Mouse (Mus musculus) kidney, embryonic 15.5 days (tissue): Measurements from ENCODE around the gene Msrb3. TPM values are rescaled to one million over a fixed set of nuclear protein-coding genes. Genes with fewer than 3 reads are reported as not detected.

ENCODE experiments used
- ATAC-seq: fragments of 200-750 bp; cut with Nextera tagmentation; replicated peaks from 2 replicates; pipeline ENCODE4 v1.8.0; 2017; ENCODE audit warnings: moderate TSS enrichment; ENCODE audit not compliant: low FRiP score
- H3K27ac ChIP-seq: fragments of 300-500 bp; sonication (generic); 2 replicates; pipeline ENCODE4 v1.5.1; 2015; ENCODE audit warnings: mild to moderate bottlenecking, inconsistent platforms
- H3K27me3 ChIP-seq: fragments of 300-500 bp; sonication (generic); 2 replicates; pipeline ENCODE4 v1.6.1; 2015; ENCODE audit warnings: inconsistent platforms
- H3K36me3 ChIP-seq: fragments of 300-500 bp; sonication (generic); 2 replicates; pipeline ENCODE4 v1.6.1; 2015; ENCODE audit warnings: inconsistent platforms
- H3K4me1 ChIP-seq: fragments of 300-500 bp; sonication (generic); 2 replicates; pipeline ENCODE4 v1.6.1; 2015; ENCODE audit warnings: inconsistent platforms
- H3K4me2 ChIP-seq: fragments of 300-500 bp; sonication (generic); 2 replicates; pipeline ENCODE4 v1.6.1; 2015; ENCODE audit warnings: moderate library complexity, mild to moderate bottlenecking, inconsistent platforms
- H3K4me3 ChIP-seq: fragments of 300-500 bp; sonication (generic); replicated peaks from 2 replicates; pipeline ENCODE4 v1.5.1; 2015; ENCODE audit warnings: mild to moderate bottlenecking, inconsistent platforms
- H3K9ac ChIP-seq: fragments of 300-500 bp; sonication (generic); 2 replicates; pipeline ENCODE4 v1.6.1; 2015; ENCODE audit warnings: mild to moderate bottlenecking, inconsistent platforms
- H3K9me3 ChIP-seq: fragments of 300-500 bp; sonication (generic); replicated peaks from 2 replicates; pipeline ENCODE4 v1.6.1; 2016; ENCODE audit warnings: inconsistent platforms
- WGBS: fragments of 180-500 bp; shearing (Covaris S2); methylation state at CpG from one replicate; pipeline ENCODE4 v1.1.7; 2015; ENCODE audit warnings: mixed read lengths; 5-methylcytosine and 5-hydroxymethylcytosine counted together
- polyA plus RNA-seq: library from polyadenylated mRNA; unstranded; fragments of >200 nt; fragmentation: Nextera tagmentation; extraction: Ambion mirVana; gene quantifications from 2 replicates; pipeline ENCODE4 v1.2.1, GENCODE M21; 2015

Msrb3 gene
- polyA plus RNA-seq, 1 experiment from 2014 or later = 8.5 TPM

DNA sequence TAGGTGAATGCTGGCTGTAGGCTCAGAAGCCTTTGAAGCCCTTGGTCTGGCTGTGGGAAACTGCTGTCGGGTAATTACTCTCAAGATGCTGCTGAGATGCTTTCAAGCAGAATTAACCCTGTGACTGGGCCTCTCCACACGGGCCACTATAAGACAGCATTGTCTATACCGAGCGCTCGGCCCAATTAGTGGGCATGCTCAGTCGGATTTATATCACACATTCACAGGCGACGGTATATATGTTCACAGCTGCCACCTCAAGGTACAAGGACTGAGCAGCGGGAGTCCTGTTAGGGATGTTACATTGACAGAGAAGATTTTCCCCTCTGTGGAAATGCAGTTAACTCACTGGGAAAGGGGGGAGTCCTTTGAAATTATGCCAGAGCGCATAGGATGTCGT is 73.3 kb downstream of the Msrb3 start:
- H3K4me3 ChIP-seq = no peak overlapping the region
- no peak overlapping the region for H3K9ac ChIP-seq
- ATAC-seq = no peak
- H3K36me3 ChIP-seq = no peaks in the 10 kb centered on the region
- H3K9me3 ChIP-seq = no peaks in the 10 kb centered on the region
- no peak overlapping the region for H3K27ac ChIP-seq
- 60% methylated on average over 11 of the region's 11 CpGs for WGBS
- H3K4me1 ChIP-seq = peaks cover 13% of the 10 kb centered on the region
- H3K27me3 ChIP-seq = no peaks in the 10 kb centered on the region
- H3K4me2 ChIP-seq = no peak overlapping the region

GRCm38 (mm10) chr10:120821491-120822358 is 77.2 kb downstream of the Msrb3 start:
- WGBS = 20% methylated on average over 20 of the region's 20 CpGs
- H3K4me1 ChIP-seq = peaks cover 13% of the 10 kb centered on the region
- H3K4me2 ChIP-seq = peak overlapping the region; percentile 45
- no peak overlapping the region for H3K9ac ChIP-seq
- H3K4me3 ChIP-seq = 0 out of 2 replicates have a peak overlapping the region, but pooled peaks have one; percentile 8
- H3K27me3 ChIP-seq = no peaks in the 10 kb centered on the region
- H3K36me3 ChIP-seq = no peaks in the 10 kb centered on the region
- H3K27ac ChIP-seq = peak overlapping the region; percentile 41; the same call in 1 of the 2 replicates
- no peaks in the 10 kb centered on the region for H3K9me3 ChIP-seq
- peak; percentile 60; the same call in 1 of the 2 replicates for ATAC-seq

- Histone ChIP-seq H3K9me3 (no peaks in the 10 kb centered on the region), H3K4me1 (peaks cover 13% of the 10 kb centered on the region), H3K36me3 (no peaks in the 10 kb centered on the region), H3K4me2 (no peak overlapping the region), H3K27ac (no peak overlapping the region), H3K4me3 (no peak overlapping the region), H3K27me3 (no peaks in the 10 kb centered on the region), H3K9ac (no peak overlapping the region)
- 59% methylated on average over 12 of the region's 12 CpGs for WGBS
- no peak for ATAC-seq
Measured at GRCm38 (mm10) chr10:120820781-120821300, 78.1 kb downstream of the Msrb3 start.

DNA sequence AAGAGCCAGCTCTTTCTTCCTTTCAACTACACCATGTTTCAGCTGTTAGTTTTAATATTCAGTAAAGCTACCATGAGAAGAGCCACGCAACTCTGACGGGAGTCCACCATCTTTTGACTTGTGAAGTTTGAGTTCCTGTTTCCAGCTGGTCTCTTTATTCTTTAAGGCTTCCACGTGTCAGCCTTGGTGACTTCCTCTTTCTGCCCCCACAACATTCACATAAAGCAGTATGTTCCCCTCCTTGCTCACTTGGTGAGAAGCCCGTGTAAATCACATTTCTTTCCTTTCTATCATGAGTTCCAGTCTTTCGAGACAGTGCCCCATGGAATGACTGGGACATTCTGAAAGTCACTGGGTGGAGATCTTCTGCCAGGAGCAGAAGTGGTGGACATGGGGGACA is 83.6 kb downstream of the Msrb3 start:
- 67% methylated on average over 5 of the region's 5 CpGs for WGBS
- Histone ChIP-seq H3K4me1 (peaks cover 20% of the 10 kb centered on the region), H3K9ac (no peak overlapping the region), H3K9me3 (no peaks in the 10 kb centered on the region), H3K27me3 (no peaks in the 10 kb centered on the region), H3K27ac (no peak overlapping the region), H3K36me3 (no peaks in the 10 kb centered on the region), H3K4me3 (no peak overlapping the region), H3K4me2 (no peak overlapping the region)
- no peak for ATAC-seq

DNA sequence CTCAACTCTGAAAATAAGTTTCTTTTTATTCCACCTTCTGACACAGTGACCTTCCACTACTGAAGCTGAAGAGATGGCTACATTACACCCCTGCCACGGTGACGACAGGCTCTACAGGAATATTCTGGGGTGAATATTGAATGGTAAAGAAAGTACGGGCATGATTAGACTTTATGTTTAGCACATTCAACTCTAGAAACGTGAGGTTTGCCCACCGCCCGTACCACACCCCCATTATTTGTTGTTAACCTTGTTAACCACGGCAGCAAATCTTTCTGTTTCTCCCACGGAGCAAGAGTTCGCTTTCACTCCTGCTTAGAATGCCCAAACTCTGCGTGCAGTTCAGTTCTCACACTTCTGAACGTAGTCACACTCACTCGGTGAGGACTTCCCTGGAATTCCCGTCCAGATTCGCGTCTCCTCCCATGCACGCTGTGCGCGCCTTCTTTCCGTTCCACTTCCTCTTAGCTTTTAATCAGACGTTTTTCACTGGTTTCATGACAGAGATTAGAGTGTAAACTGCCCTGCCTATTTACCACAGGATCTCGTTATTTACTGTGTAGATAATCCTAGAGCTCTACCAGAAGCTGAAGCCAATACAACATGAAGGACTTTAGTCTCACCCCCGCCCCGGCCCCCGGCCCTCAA is 87.0 kb downstream of the Msrb3 start:
- H3K4me2 ChIP-seq = peak overlapping the region; percentile 34
- 0 out of 2 replicates have a peak, but pooled peaks have one; percentile 29 for ATAC-seq
- H3K9me3 ChIP-seq = no peaks in the 10 kb centered on the region
- H3K4me3 ChIP-seq = 0 out of 2 replicates have a peak overlapping the region, but pooled peaks have one; percentile 2
- H3K27me3 ChIP-seq = no peaks in the 10 kb centered on the region
- 36% methylated on average over 24 of the region's 24 CpGs for WGBS
- H3K9ac ChIP-seq = no peak overlapping the region
- H3K27ac ChIP-seq = peak overlapping the region; percentile 78
- H3K36me3 ChIP-seq = no peaks in the 10 kb centered on the region
- peaks cover 26% of the 10 kb centered on the region for H3K4me1 ChIP-seq

GRCm38 (mm10) chr10:120810832-120811571 is 87.9 kb downstream of the Msrb3 start:
- Histone ChIP-seq H3K4me1 (peaks cover 26% of the 10 kb centered on the region), H3K4me3 (no peak overlapping the region), H3K27ac (peak overlapping the region; percentile 78), H3K9me3 (no peaks in the 10 kb centered on the region), H3K27me3 (no peaks in the 10 kb centered on the region), H3K9ac (no peak overlapping the region), H3K4me2 (0 out of 2 replicates have a peak overlapping the region, but pooled peaks have one; percentile 34), H3K36me3 (no peaks in the 10 kb centered on the region)
- ATAC-seq = no peak; the same call in 1 of the 2 replicates
- 57% methylated on average over 4 of the region's 4 CpGs for WGBS

GRCm38 (mm10) chr10:120810053-120810696 is 88.7 kb downstream of the Msrb3 start:
- no peak overlapping the region; the same call in 1 of the 2 replicates for H3K4me2 ChIP-seq
- H3K9ac ChIP-seq = no peak overlapping the region
- H3K36me3 ChIP-seq = no peaks in the 10 kb centered on the region
- no peaks in the 10 kb centered on the region for H3K27me3 ChIP-seq
- 45% methylated on average over 14 of the region's 14 CpGs for WGBS
- no peak overlapping the region for H3K4me3 ChIP-seq
- ATAC-seq = no peak
- H3K27ac ChIP-seq = peak overlapping the region; percentile 78
- no peaks in the 10 kb centered on the region for H3K9me3 ChIP-seq
- peaks cover 26% of the 10 kb centered on the region for H3K4me1 ChIP-seq

DNA sequence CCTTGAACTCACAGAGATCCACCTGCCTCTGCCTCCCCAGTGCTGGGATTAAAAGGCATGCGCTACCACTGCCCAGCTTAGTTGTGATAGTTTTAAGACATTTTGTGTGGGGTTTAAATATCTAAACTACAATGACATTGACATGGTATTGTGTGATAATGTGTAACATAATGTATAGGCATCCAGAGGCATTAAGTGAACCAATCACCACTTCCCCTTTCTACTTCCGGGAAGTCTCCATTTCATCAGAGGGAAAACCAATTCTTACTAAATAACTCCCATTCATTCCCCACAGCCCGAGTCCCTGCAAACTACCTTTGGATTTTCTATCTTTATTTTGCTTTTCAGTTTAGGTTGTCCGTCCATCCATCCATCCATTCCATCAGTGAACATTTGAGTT is 90.7 kb downstream of the Msrb3 start:
- no peak overlapping the region for H3K27ac ChIP-seq
- no peaks in the 10 kb centered on the region for H3K27me3 ChIP-seq
- no peak for ATAC-seq
- H3K4me1 ChIP-seq = peaks cover 26% of the 10 kb centered on the region
- no peaks in the 10 kb centered on the region for H3K36me3 ChIP-seq
- no peaks in the 10 kb centered on the region for H3K9me3 ChIP-seq
- H3K4me2 ChIP-seq = no peak overlapping the region
- 93% methylated on average over 4 of the region's 4 CpGs for WGBS
- no peak overlapping the region for H3K9ac ChIP-seq
- no peak overlapping the region for H3K4me3 ChIP-seq

- H3K27ac ChIP-seq = peak overlapping the region; percentile 85
- no peaks in the 10 kb centered on the region for H3K9me3 ChIP-seq
- H3K4me1 ChIP-seq = peaks cover 28% of the 10 kb centered on the region
- H3K36me3 ChIP-seq = no peaks in the 10 kb centered on the region
- H3K27me3 ChIP-seq = no peaks in the 10 kb centered on the region
- H3K4me2 ChIP-seq = peak overlapping the region; percentile 55
- H3K9ac ChIP-seq = no peak overlapping the region
- no peak for ATAC-seq
- peak overlapping the region; percentile 18 for H3K4me3 ChIP-seq
- WGBS = 14% methylated on average over 6 of the region's 6 CpGs
Measured at GRCm38 (mm10) chr10:120801127-120801526, 97.8 kb downstream of the Msrb3 start.

DNA sequence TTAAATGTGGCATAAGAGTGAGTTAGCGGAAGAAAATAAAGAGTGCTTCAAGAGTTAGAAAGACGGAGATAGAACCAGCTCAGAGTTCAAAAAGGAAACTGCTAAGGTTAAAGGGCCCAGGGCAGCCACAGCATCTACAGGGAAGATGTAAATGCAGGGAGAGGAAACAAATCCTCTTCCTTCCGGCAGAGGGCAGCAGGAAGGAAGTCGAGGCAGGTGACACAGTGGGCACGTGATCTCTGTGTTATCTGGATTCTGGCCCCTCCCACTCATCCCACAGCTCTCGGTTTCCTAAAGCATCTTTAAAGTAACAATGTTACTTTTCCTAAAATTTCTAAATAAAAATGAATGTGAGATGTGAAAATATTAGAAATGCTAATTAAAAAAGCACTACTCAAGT is 99.4 kb downstream of the Msrb3 start:
- Histone ChIP-seq H3K9me3 (no peaks in the 10 kb centered on the region), H3K36me3 (no peaks in the 10 kb centered on the region), H3K4me3 (no peak overlapping the region), H3K4me1 (peaks cover 33% of the 10 kb centered on the region), H3K27me3 (no peaks in the 10 kb centered on the region), H3K27ac (no peak overlapping the region), H3K9ac (no peak overlapping the region), H3K4me2 (no peak overlapping the region)
- no peak for ATAC-seq
- 69% methylated on average over 6 of the region's 6 CpGs for WGBS

DNA sequence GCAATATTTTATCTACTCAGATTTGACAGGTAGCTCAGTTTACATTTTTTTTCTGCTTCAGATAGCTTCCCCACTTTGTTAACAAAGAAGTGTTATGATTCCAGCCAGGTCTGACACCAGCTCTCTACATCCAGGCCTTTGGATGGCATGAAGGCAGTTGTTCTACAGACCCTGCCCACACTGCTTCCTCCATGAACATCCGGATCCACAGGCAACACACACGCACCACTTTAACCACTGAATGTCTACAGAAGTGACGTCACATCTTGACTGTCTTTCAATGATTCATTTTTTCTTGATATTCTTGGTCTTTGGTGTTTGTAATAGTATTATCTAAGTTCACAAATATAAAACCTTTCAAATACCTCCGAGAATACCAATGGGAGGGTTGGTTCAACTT is 102.2 kb downstream of the Msrb3 start:
- H3K27me3 ChIP-seq = no peaks in the 10 kb centered on the region
- no peak for ATAC-seq
- H3K9me3 ChIP-seq = no peaks in the 10 kb centered on the region
- no peak overlapping the region for H3K27ac ChIP-seq
- peaks cover 36% of the 10 kb centered on the region for H3K4me1 ChIP-seq
- H3K4me3 ChIP-seq = no peak overlapping the region
- H3K9ac ChIP-seq = no peak overlapping the region
- no peaks in the 10 kb centered on the region for H3K36me3 ChIP-seq
- WGBS = 90% methylated on average over 4 of the region's 4 CpGs
- no peak overlapping the region for H3K4me2 ChIP-seq
